Mouse (Mus musculus) brain, embryonic 14.5 days (tissue): ENCODE results near the gene Crb2.

ENCODE experiments used
- CTCF ChIP-seq: fragments of 200-500 bp; IDR thresholded peaks from 2 replicates; pipeline ENCODE4 v1.5.1; 2012; ENCODE audit warnings: inconsistent platforms, mild to moderate bottlenecking, moderate library complexity, borderline replicate concordance; ENCODE audit not compliant: insufficient read depth, insufficient read length; ENCODE audit errors: extremely low read depth
- POLR2A ChIP-seq: fragments of 200-500 bp; IDR thresholded peaks from 2 replicates; pipeline ENCODE4 v1.6.1; 2012; ENCODE audit warnings: mild to moderate bottlenecking, inconsistent platforms, borderline replicate concordance; ENCODE audit not compliant: poor library complexity, insufficient read depth, insufficient read length, severe bottlenecking; ENCODE audit errors: extremely low read depth

- TF ChIP-seq CTCF (no peak), POLR2A (no peak)
These were observed 62.3 kb downstream of the Crb2 start for GRCm38 (mm10) chr2:37838202-37838984.
